Mouse (Mus musculus): ENCODE data around the gene Lin28a. TPM values are rescaled to one million over a fixed set of nuclear protein-coding genes. Genes with fewer than 3 reads are reported as not detected.
A peak's percentile ranks its signal among the peaks of the same experiment; 100 is the strongest.

Lin28a gene
- polyA plus RNA-seq, 1 experiment: not detected

- H3K27me3 ChIP-seq (replicated peaks; ENCODE audit: control insufficient read depth, insufficient read depth, low read length): no peaks in the 10 kb centered on the region
- DNase-seq: peak; percentile 45
- H3K36me3 ChIP-seq (ENCODE audit: control insufficient read depth, insufficient read depth, low read length): no peaks in the 10 kb centered on the region; the same call in 1 of the 2 replicates
- H3K27ac ChIP-seq (ENCODE audit: insufficient read depth, low read depth, low read length): peak within 1 kb of the TSS; percentile 90
- no peak for TF ChIP-seq POLR2A (IDR thresholded peaks at IDR 0.05; ENCODE audit: low read depth, low read length)
- no peak for TF ChIP-seq CTCF (conservative IDR thresholded peaks at IDR 0.05; ENCODE audit: insufficient read depth, insufficient read length, low read depth, low read length)
- peaks cover 4% of the 10 kb centered on the region; the same call in 1 of the 2 replicates for H3K4me1 ChIP-seq (ENCODE audit: control insufficient read depth, insufficient read depth, low read length)
- WGBS: 1% methylated on average over 42 of the region's 42 CpGs
- peak within 1 kb of the TSS; percentile 78 for H3K4me3 ChIP-seq (ENCODE audit: insufficient read depth, low read depth, low read length)
Measured at GRCm38 (mm10) chr4:133968150-133968921, 50.3 kb downstream of the Lin28a start, which contains the start of gene Hmgn2. Gene Hmgn2 (minus strand): TSS chr4:133968650.

- Histone ChIP-seq H3K27me3 (replicated peaks; ENCODE audit: control insufficient read depth, insufficient read depth, low read length) (no peaks in the 10 kb centered on the region), H3K36me3 (ENCODE audit: control insufficient read depth, insufficient read depth, low read length) (no peaks in the 10 kb centered on the region; the same call in 1 of the 2 replicates), H3K27ac (ENCODE audit: insufficient read depth, low read depth, low read length) (peak overlapping the region; percentile 90), H3K4me1 (ENCODE audit: control insufficient read depth, insufficient read depth, low read length) (peaks cover 4% of the 10 kb centered on the region; the same call in 1 of the 2 replicates), H3K4me3 (ENCODE audit: insufficient read depth, low read depth, low read length) (peak overlapping the region; percentile 78)
- DNase-seq: peak; percentile 93
- TF ChIP-seq CTCF (conservative IDR thresholded peaks at IDR 0.05; ENCODE audit: insufficient read depth, insufficient read length, low read depth, low read length) (no peak), POLR2A (IDR thresholded peaks at IDR 0.05; ENCODE audit: low read depth, low read length) (no peak)
- WGBS: under 1% methylated on average over 29 of the region's 29 CpGs
Measured at GRCm38 (mm10) chr4:133967866-133968149, 50.8 kb downstream of the Lin28a start.

- peak overlapping the region; percentile 78 for H3K4me3 ChIP-seq (ENCODE audit: insufficient read depth, low read depth, low read length)
- H3K27ac ChIP-seq (ENCODE audit: insufficient read depth, low read depth, low read length): peak overlapping the region; percentile 90
- H3K27me3 ChIP-seq (replicated peaks; ENCODE audit: control insufficient read depth, insufficient read depth, low read length): no peaks in the 10 kb centered on the region
- peaks cover 4% of the 10 kb centered on the region; the same call in 1 of the 2 replicates for H3K4me1 ChIP-seq (ENCODE audit: control insufficient read depth, insufficient read depth, low read length)
- H3K36me3 ChIP-seq (ENCODE audit: control insufficient read depth, insufficient read depth, low read length): no peaks in the 10 kb centered on the region; the same call in 1 of the 2 replicates
- WGBS: 1% methylated on average over 73 of the region's 101 CpGs
- peak; percentile 99 for DNase-seq
- TF ChIP-seq POLR2A (IDR thresholded peaks at IDR 0.05; ENCODE audit: low read depth, low read length): peak; percentile 40
- peak; percentile 16; the same call in 1 of the 2 replicates for TF ChIP-seq CTCF (conservative IDR thresholded peaks at IDR 0.05; ENCODE audit: insufficient read depth, insufficient read length, low read depth, low read length)
Measured at GRCm38 (mm10) chr4:133967138-133967865, 51.3 kb downstream of the Lin28a start.

GRCm38 (mm10) chr4:133966271-133966940 lies 52.2 kb downstream of the Lin28a start:
- Histone ChIP-seq H3K4me3 (ENCODE audit: insufficient read depth, low read depth, low read length) (peak overlapping the region; percentile 70), H3K27me3 (replicated peaks; ENCODE audit: control insufficient read depth, insufficient read depth, low read length) (no peaks in the 10 kb centered on the region), H3K4me1 (ENCODE audit: control insufficient read depth, insufficient read depth, low read length) (peaks cover 4% of the 10 kb centered on the region; the same call in 1 of the 2 replicates), H3K27ac (ENCODE audit: insufficient read depth, low read depth, low read length) (peak overlapping the region; percentile 54; the same call in 1 of the 2 replicates), H3K36me3 (ENCODE audit: control insufficient read depth, insufficient read depth, low read length) (no peaks in the 10 kb centered on the region; the same call in 1 of the 2 replicates)
- 29% methylated on average over 12 of the region's 12 CpGs for WGBS
- TF ChIP-seq CTCF (conservative IDR thresholded peaks at IDR 0.05; ENCODE audit: insufficient read depth, insufficient read length, low read depth, low read length) (no peak), POLR2A (IDR thresholded peaks at IDR 0.05; ENCODE audit: low read depth, low read length) (no peak)
- DNase-seq: no peak

- 88% methylated on average over 7 of the region's 7 CpGs for WGBS
- Histone ChIP-seq H3K27me3 (replicated peaks; ENCODE audit: control insufficient read depth, insufficient read depth, low read length) (no peaks in the 10 kb centered on the region), H3K27ac (ENCODE audit: insufficient read depth, low read depth, low read length) (no peak overlapping the region), H3K4me1 (ENCODE audit: control insufficient read depth, insufficient read depth, low read length) (peaks cover 4% of the 10 kb centered on the region; the same call in 1 of the 2 replicates), H3K4me3 (ENCODE audit: insufficient read depth, low read depth, low read length) (no peak overlapping the region), H3K36me3 (ENCODE audit: control insufficient read depth, insufficient read depth, low read length) (no peaks in the 10 kb centered on the region; the same call in 1 of the 2 replicates)
- TF ChIP-seq CTCF (conservative IDR thresholded peaks at IDR 0.05; ENCODE audit: insufficient read depth, insufficient read length, low read depth, low read length) (no peak), POLR2A (IDR thresholded peaks at IDR 0.05; ENCODE audit: low read depth, low read length) (no peak)
- DNase-seq: no peak
Measured at GRCm38 (mm10) chr4:133962566-133962965, 56.1 kb downstream of the Lin28a start.

- 88% methylated on average over 1 of the region's 1 CpGs for WGBS
- TF ChIP-seq POLR2A (IDR thresholded peaks at IDR 0.05; ENCODE audit: low read depth, low read length): no peak
- TF ChIP-seq CTCF (conservative IDR thresholded peaks at IDR 0.05; ENCODE audit: insufficient read depth, insufficient read length, low read depth, low read length): no peak
- H3K27ac ChIP-seq (ENCODE audit: insufficient read depth, low read depth, low read length): no peak overlapping the region
Measured at GRCm38 (mm10) chr4:133958884-133959283, 59.8 kb downstream of the Lin28a start.

More at GRCm38 (mm10) chr4:133958884-133959283, 59.8 kb downstream of the Lin28a start:
- H3K4me3 ChIP-seq (ENCODE audit: insufficient read depth, low read depth, low read length): no peak overlapping the region
- no peaks in the 10 kb centered on the region for H3K27me3 ChIP-seq (replicated peaks; ENCODE audit: control insufficient read depth, insufficient read depth, low read length)
- no peak for DNase-seq
- H3K4me1 ChIP-seq (ENCODE audit: control insufficient read depth, insufficient read depth, low read length): no peaks in the 10 kb centered on the region
- no peaks in the 10 kb centered on the region for H3K36me3 ChIP-seq (ENCODE audit: control insufficient read depth, insufficient read depth, low read length)

Data from kidney, adult 2 months (tissue).